Mouse (Mus musculus): ENCODE results near the gene Mapk11. TPM values are rescaled to one million over a fixed set of nuclear protein-coding genes. Genes with fewer than 3 reads are reported as not detected.

The Mapk11 gene
- polyA plus RNA-seq, 1 experiment from 2014 or later, result 3.6 TPM

DNA sequence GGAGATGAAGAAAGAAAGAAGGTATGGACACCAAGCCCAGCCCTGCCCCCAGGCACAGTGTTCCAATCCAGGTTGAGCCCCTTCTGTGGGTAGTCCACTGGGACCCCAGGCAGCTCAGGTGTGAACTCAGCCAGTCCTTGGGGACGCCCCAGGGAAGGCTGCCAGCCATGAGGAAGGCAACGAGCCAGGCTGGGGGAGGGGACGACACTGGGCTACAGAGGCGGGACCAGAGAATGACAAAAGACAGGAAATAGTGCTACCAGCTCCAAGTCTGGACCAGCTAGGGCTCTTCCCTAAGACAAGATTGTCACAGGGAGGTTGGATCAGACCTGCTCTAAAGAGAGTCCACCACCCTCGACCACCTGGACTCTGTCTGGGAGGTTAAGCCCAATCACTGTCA lies 27.7 kb upstream of the Mapk11 start:
- peak; percentile 17 for ATAC-seq (replicated peaks; ENCODE audit: extremely low read depth, insufficient read depth, low FRiP score)
- H3K4me2 ChIP-seq (ENCODE audit: low read depth, low read length), result peak overlapping the region; percentile 72
- 2% methylated on average over 5 of the region's 5 CpGs for WGBS
- H3K4me3 ChIP-seq (ENCODE audit: low read length), result no peak overlapping the region
- peak overlapping the region; percentile 67 for H3K9ac ChIP-seq (ENCODE audit: low read length)
- peaks cover 84% of the 10 kb centered on the region for H3K4me1 ChIP-seq (ENCODE audit: control insufficient read depth, insufficient read depth, low read length)
- H3K27ac ChIP-seq (ENCODE audit: low read length), result peak overlapping the region; percentile 97
- H3K36me3 ChIP-seq (ENCODE audit: control insufficient read depth, insufficient read depth), result no peaks in the 10 kb centered on the region
- H3K9me3 ChIP-seq (replicated peaks; ENCODE audit: control insufficient read depth, low read length), result no peaks in the 10 kb centered on the region
- H3K27me3 ChIP-seq (ENCODE audit: control insufficient read depth, insufficient read depth, low read length), result no peaks in the 10 kb centered on the region

- Histone ChIP-seq H3K4me2 (ENCODE audit: low read depth, low read length) (no peak overlapping the region), H3K27ac (ENCODE audit: low read length) (peak overlapping the region; percentile 41), H3K27me3 (ENCODE audit: control insufficient read depth, insufficient read depth, low read length) (no peaks in the 10 kb centered on the region), H3K9ac (ENCODE audit: low read length) (0 out of 2 replicates have a peak overlapping the region, but pooled peaks have one; percentile 32), H3K36me3 (ENCODE audit: control insufficient read depth, insufficient read depth) (no peaks in the 10 kb centered on the region), H3K4me1 (ENCODE audit: control insufficient read depth, insufficient read depth, low read length) (peaks cover 85% of the 10 kb centered on the region), H3K9me3 (replicated peaks; ENCODE audit: control insufficient read depth, low read length) (no peaks in the 10 kb centered on the region), H3K4me3 (ENCODE audit: low read length) (no peak overlapping the region)
- no peak for ATAC-seq (replicated peaks; ENCODE audit: extremely low read depth, insufficient read depth, low FRiP score)
- 54% methylated on average over 13 of the region's 13 CpGs for WGBS
These were observed 26.2 kb upstream of the Mapk11 start for GRCm38 (mm10) chr15:89175411-89176155.

DNA sequence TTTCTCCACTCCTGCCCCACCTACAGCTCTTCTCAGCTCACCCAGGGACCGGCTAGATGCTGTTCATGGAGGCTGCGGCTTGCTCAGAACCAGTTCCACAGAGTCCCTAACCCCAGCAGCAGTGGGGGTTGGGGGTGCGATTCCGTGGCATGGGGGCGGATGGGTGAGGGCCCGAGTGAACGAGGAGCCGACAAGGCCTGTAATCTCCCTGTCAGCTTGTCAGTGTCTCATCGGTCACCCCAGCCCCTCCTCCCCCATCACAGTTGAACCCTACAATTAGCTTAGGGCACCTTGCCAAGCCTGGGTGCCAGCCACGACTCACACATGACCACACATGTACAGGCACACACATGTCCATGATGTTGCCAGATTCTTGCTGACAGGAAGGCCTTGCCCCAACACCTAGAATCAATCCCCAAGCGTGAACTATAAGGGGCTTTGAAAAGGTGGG lies 25.5 kb upstream of the Mapk11 start:
- no peaks in the 10 kb centered on the region for H3K36me3 ChIP-seq (ENCODE audit: control insufficient read depth, insufficient read depth)
- no peak overlapping the region for H3K4me3 ChIP-seq (ENCODE audit: low read length)
- no peak for ATAC-seq (replicated peaks; ENCODE audit: extremely low read depth, insufficient read depth, low FRiP score)
- no peak overlapping the region for H3K9ac ChIP-seq (ENCODE audit: low read length)
- 47% methylated on average over 11 of the region's 11 CpGs for WGBS
- H3K9me3 ChIP-seq (replicated peaks; ENCODE audit: control insufficient read depth, low read length), result no peaks in the 10 kb centered on the region
- H3K4me2 ChIP-seq (ENCODE audit: low read depth, low read length), result no peak overlapping the region
- H3K27me3 ChIP-seq (ENCODE audit: control insufficient read depth, insufficient read depth, low read length), result no peaks in the 10 kb centered on the region
- peak overlapping the region; percentile 41 for H3K27ac ChIP-seq (ENCODE audit: low read length)
- peaks cover 92% of the 10 kb centered on the region for H3K4me1 ChIP-seq (ENCODE audit: control insufficient read depth, insufficient read depth, low read length)

DNA sequence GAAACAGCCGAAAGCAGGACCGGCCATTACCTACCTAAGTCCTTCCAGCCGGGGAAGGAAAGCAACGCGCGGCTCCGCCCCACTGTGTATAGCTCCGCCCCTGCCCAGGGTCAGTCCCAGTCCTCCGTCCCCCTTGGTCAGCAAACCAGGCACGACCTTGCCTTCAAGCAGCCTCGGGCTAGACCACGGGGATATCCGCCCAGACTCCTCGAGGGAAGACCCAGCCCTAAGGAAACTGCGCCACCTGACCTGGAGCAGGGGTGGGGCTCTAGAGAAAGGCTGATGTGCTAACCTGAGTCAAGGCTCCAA lies 24.4 kb upstream of the Mapk11 start:
- no peaks in the 10 kb centered on the region for H3K27me3 ChIP-seq (ENCODE audit: control insufficient read depth, insufficient read depth, low read length)
- H3K27ac ChIP-seq (ENCODE audit: low read length), result no peak overlapping the region
- peak overlapping the region; percentile 74 for H3K4me3 ChIP-seq (ENCODE audit: low read length)
- no peak for ATAC-seq (replicated peaks; ENCODE audit: extremely low read depth, insufficient read depth, low FRiP score)
- no peaks in the 10 kb centered on the region for H3K36me3 ChIP-seq (ENCODE audit: control insufficient read depth, insufficient read depth)
- H3K4me1 ChIP-seq (ENCODE audit: control insufficient read depth, insufficient read depth, low read length), result peaks cover 96% of the 10 kb centered on the region
- 4% methylated on average over 15 of the region's 15 CpGs for WGBS
- peak overlapping the region; percentile 100 for H3K4me2 ChIP-seq (ENCODE audit: low read depth, low read length)
- no peaks in the 10 kb centered on the region for H3K9me3 ChIP-seq (replicated peaks; ENCODE audit: control insufficient read depth, low read length)
- H3K9ac ChIP-seq (ENCODE audit: low read length), result peak overlapping the region; percentile 87

- ATAC-seq (replicated peaks; ENCODE audit: extremely low read depth, insufficient read depth, low FRiP score), result no peak
- Histone ChIP-seq H3K9ac (ENCODE audit: low read length) (peak overlapping the region; percentile 87), H3K9me3 (replicated peaks; ENCODE audit: control insufficient read depth, low read length) (no peaks in the 10 kb centered on the region), H3K27ac (ENCODE audit: low read length) (peak overlapping the region; percentile 68), H3K36me3 (ENCODE audit: control insufficient read depth, insufficient read depth) (peaks cover under 1% of the 10 kb centered on the region), H3K4me3 (ENCODE audit: low read length) (peak overlapping the region; percentile 74), H3K4me1 (ENCODE audit: control insufficient read depth, insufficient read depth, low read length) (peaks cover 96% of the 10 kb centered on the region), H3K4me2 (ENCODE audit: low read depth, low read length) (peak overlapping the region; percentile 100), H3K27me3 (ENCODE audit: control insufficient read depth, insufficient read depth, low read length) (no peaks in the 10 kb centered on the region)
- WGBS, result under 1% methylated on average over 64 of the region's 65 CpGs
These were observed 23.8 kb upstream of the Mapk11 start for GRCm38 (mm10) chr15:89173024-89173905.

DNA sequence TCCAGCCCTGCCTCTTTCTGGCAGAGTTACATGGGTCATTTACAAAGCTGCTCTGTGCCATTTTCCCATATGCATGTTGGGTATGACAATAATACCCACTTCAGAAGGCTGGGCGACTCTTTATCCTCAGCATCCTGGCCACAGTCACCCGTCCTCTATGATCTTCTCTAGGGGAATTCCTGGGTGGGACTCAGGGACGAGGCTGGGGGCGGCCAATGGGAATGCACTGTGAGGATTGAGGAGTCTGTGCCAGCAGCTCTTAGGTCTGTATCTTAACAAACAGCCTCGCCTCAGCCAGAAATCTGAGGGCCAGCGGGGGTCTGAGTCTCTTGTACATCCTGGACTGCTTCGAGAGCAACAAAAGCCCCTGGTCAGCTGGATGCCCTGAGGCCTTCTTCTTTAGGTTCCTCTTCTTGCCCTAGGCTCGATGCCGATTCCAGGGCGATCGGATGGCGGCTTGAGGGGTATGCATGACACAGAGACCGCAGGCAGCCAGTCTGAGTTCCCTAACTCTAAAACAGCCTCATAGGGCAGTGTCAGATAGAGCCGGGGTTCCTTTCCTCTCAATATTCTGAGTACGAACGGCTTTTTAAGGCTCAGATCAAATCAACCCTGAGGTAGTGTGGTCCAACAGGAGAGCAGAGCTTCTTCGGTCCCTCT lies 23.0 kb upstream of the Mapk11 start:
- peak overlapping the region; percentile 68 for H3K27ac ChIP-seq (ENCODE audit: low read length)
- H3K4me2 ChIP-seq (ENCODE audit: low read depth, low read length), result peak overlapping the region; percentile 100
- peaks cover 9% of the 10 kb centered on the region for H3K36me3 ChIP-seq (ENCODE audit: control insufficient read depth, insufficient read depth)
- peaks cover 90% of the 10 kb centered on the region for H3K4me1 ChIP-seq (ENCODE audit: control insufficient read depth, insufficient read depth, low read length)
- no peaks in the 10 kb centered on the region for H3K9me3 ChIP-seq (replicated peaks; ENCODE audit: control insufficient read depth, low read length)
- ATAC-seq (replicated peaks; ENCODE audit: extremely low read depth, insufficient read depth, low FRiP score), result no peak
- WGBS, result 40% methylated on average over 17 of the region's 17 CpGs
- H3K9ac ChIP-seq (ENCODE audit: low read length), result peak overlapping the region; percentile 87
- peak overlapping the region; percentile 74 for H3K4me3 ChIP-seq (ENCODE audit: low read length)
- H3K27me3 ChIP-seq (ENCODE audit: control insufficient read depth, insufficient read depth, low read length), result no peaks in the 10 kb centered on the region

- 89% methylated on average over 5 of the region's 5 CpGs for WGBS
- Histone ChIP-seq H3K9ac (ENCODE audit: low read length) (no peak overlapping the region), H3K9me3 (replicated peaks; ENCODE audit: control insufficient read depth, low read length) (no peaks in the 10 kb centered on the region), H3K36me3 (ENCODE audit: control insufficient read depth, insufficient read depth) (peaks cover 17% of the 10 kb centered on the region), H3K27me3 (ENCODE audit: control insufficient read depth, insufficient read depth, low read length) (no peaks in the 10 kb centered on the region), H3K27ac (ENCODE audit: low read length) (no peak overlapping the region), H3K4me3 (ENCODE audit: low read length) (no peak overlapping the region), H3K4me2 (ENCODE audit: low read depth, low read length) (no peak overlapping the region), H3K4me1 (ENCODE audit: control insufficient read depth, insufficient read depth, low read length) (peaks cover 82% of the 10 kb centered on the region)
- ATAC-seq (replicated peaks; ENCODE audit: extremely low read depth, insufficient read depth, low FRiP score), result no peak
These were observed 22.2 kb upstream of the Mapk11 start for GRCm38 (mm10) chr15:89171526-89172051.

DNA sequence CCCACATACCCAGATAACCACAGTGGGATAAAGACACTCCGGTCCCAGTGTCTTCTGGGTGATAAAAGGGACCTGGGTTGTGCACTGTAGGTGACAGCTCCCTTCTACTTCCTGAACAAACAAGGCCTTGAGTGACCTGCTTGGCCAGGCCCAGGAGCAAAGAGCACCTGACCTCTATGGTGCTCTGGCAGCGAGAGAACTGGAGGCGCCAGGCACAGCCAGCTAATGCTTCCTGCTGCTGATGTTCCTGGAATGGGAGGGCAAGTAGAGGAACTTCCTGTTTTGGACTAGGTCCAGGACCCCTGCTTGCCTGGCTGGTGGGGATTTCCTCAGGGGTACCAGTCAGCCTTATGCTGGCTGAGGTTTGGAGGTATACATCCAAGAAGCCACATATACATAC lies 20.7 kb upstream of the Mapk11 start:
- Histone ChIP-seq H3K4me2 (ENCODE audit: low read depth, low read length) (peak overlapping the region; percentile 64), H3K27ac (ENCODE audit: low read length) (peak overlapping the region; percentile 96), H3K4me1 (ENCODE audit: control insufficient read depth, insufficient read depth, low read length) (peaks cover 67% of the 10 kb centered on the region), H3K36me3 (ENCODE audit: control insufficient read depth, insufficient read depth) (peaks cover 31% of the 10 kb centered on the region), H3K4me3 (ENCODE audit: low read length) (no peak overlapping the region), H3K27me3 (ENCODE audit: control insufficient read depth, insufficient read depth, low read length) (no peaks in the 10 kb centered on the region), H3K9ac (ENCODE audit: low read length) (peak overlapping the region; percentile 54), H3K9me3 (replicated peaks; ENCODE audit: control insufficient read depth, low read length) (no peaks in the 10 kb centered on the region)
- no peak for ATAC-seq (replicated peaks; ENCODE audit: extremely low read depth, insufficient read depth, low FRiP score)
- WGBS, result 28% methylated on average over 3 of the region's 3 CpGs
